Mouse (Mus musculus) brain, adult 2 months (tissue): ENCODE results near the gene Fap.

Experiments used
- DNase-seq: peaks from one replicate; pipeline ENCODE4 v3.0.0; 2011; ENCODE audit warnings: low read depth, low spot score

Gene Fap

GRCm38 (mm10) chr2:62460231-62460710 is 113.6 kb downstream of the Fap start:
- DNase-seq = peak; percentile 47

GRCm38 (mm10) chr2:62459241-62460174 is 114.4 kb downstream of the Fap start:
- no peak for DNase-seq

DNA sequence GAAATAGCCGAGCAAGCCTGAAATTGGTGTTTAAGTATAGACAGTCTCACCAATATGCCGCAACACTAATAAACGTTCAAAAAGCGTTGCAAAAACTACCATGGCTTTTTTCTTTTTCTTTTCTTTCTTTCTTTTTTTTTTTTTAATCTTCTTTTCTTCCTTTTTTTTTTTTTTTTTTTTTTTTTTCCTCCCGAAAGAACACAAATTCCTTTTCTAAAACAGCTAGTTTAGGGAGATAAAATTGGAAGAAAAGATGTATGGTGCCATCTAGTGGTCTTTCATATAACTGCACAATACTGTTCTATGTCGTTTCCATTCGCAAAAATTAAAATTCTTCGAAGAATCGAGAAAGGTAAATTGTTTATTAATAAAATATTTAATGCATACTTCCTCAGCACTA is 115.8 kb downstream of the Fap start:
- DNase-seq = peak; percentile 55

DNA sequence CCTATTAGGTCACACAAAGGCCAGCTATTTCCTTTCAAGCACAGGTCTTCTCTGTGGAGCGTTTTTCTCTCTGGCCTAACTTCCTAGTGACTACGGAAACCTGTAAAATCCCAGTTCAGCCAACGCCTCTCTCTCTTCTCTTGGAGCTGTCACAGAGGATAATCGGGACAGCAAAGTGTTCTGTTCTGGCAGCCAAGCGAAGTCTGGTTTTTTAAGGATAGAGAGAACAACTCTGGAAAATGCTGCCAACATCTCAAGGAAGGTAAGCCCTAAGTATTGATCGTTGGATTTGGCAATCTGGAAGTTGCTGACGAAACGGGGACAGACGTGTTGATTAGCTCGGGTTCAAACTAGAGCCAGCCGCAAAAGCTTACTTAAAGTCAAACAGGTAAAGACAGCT is 118.9 kb downstream of the Fap start:
- peak; percentile 58 for DNase-seq

DNA sequence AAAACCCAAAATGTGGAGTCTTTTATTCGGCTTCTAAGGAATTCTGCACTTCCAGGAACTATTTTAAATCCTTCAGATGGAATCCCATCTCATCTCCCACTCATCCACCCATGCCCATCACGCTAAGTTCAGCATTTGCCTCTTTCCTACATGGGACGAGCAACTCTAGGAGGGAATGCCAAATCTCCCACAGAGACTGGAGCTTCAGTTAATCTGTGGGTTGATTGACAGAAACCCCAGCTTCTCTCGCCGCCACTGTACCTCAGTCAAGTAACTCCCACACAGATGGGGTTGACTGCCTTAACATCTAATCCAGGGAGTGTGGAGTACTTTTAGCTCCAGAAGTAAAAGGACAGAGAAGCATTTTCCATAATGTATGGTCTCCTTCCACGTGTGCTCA is 119.8 kb downstream of the Fap start:
- peak; percentile 87 for DNase-seq
